Mouse (Mus musculus): ENCODE data around the gene Tmc5. TPM values are rescaled to one million over a fixed set of nuclear protein-coding genes. Genes with fewer than 3 reads are reported as not detected.

The Tmc5 gene
- not detected for polyA plus RNA-seq (2017; shearing (Covaris generic))

GRCm38 (mm10) chr7:118597201-118597600 lies at the start of gene Tmc5:
Tmc5 (plus strand) TSS chr7:118597297.

GRCm38 (mm10) chr7:118584257-118584907 lies 12.7 kb upstream of the Tmc5 start, which contains the start of gene Tmc7:
Tmc7 (minus strand) TSS chr7:118584736.

GRCm38 (mm10) chr7:118705101-118705961 lies 108.2 kb downstream of the Tmc5 start, which contains the start of gene Gde1:
Gde1 (minus strand) TSS chr7:118705778.

GRCm38 (mm10) chr7:118712228-118713173 lies 115.4 kb downstream of the Tmc5 start, which contains the start of gene Ccp110:
Ccp110 (plus strand) TSS chr7:118712552.

Other genes with a start within 250 kb of the Tmc5 start
- not detected for gene Syt17, start 149.1 kb upstream of the Tmc5 start, polyA plus RNA-seq (2017; shearing (Covaris generic))
- 1.2 TPM for gene Itpripl2, start 105.3 kb upstream of the Tmc5 start, polyA plus RNA-seq (2017; shearing (Covaris generic))
- 7.4 TPM for gene Coq7, start 63.9 kb upstream of the Tmc5 start, polyA plus RNA-seq (2017; shearing (Covaris generic))
- not detected for gene Tmc7, start 12.6 kb upstream of the Tmc5 start, polyA plus RNA-seq (2017; shearing (Covaris generic))
- gene Gde1, start 108.5 kb downstream of the Tmc5 start, polyA plus RNA-seq (2017; shearing (Covaris generic)): 50.4 TPM
- gene Ccp110, start 115.3 kb downstream of the Tmc5 start, polyA plus RNA-seq (2017; shearing (Covaris generic)): 4.2 TPM
- 65.0 TPM for gene Vps35l, start 142.9 kb downstream of the Tmc5 start, polyA plus RNA-seq (2017; shearing (Covaris generic))